Mouse (Mus musculus): ENCODE measurements around the gene Epb41l2. TPM values are rescaled to one million over a fixed set of nuclear protein-coding genes. Genes with fewer than 3 reads are reported as not detected.

Epb41l2 gene
- total RNA-seq, 2 experiments from 2014 or later, result 19.1 to 28.2 TPM

GRCm38 (mm10) chr10:25432938-25433337 is 73.3 kb downstream of the Epb41l2 start:
- no peak for ATAC-seq (replicated peaks; ENCODE audit: poor library complexity)

- ATAC-seq (replicated peaks; ENCODE audit: poor library complexity), result 0 out of 2 replicates have a peak, but pooled peaks have one; percentile 21
Measured at GRCm38 (mm10) chr10:25433524-25433923, 73.9 kb downstream of the Epb41l2 start.

- ATAC-seq (replicated peaks; ENCODE audit: poor library complexity), result peak; percentile 57
Measured at GRCm38 (mm10) chr10:25434358-25435044, 74.9 kb downstream of the Epb41l2 start.

- ATAC-seq (replicated peaks; ENCODE audit: poor library complexity), result no peak
Measured at GRCm38 (mm10) chr10:25436703-25437401, 77.3 kb downstream of the Epb41l2 start.

- no peak for ATAC-seq (replicated peaks; ENCODE audit: poor library complexity)
Measured at GRCm38 (mm10) chr10:25437586-25438298, 78.1 kb downstream of the Epb41l2 start.

GRCm38 (mm10) chr10:25438299-25438680 is 78.7 kb downstream of the Epb41l2 start:
- ATAC-seq (replicated peaks; ENCODE audit: poor library complexity), result 0 out of 2 replicates have a peak, but pooled peaks have one; percentile 21

- ATAC-seq (replicated peaks; ENCODE audit: poor library complexity), result no peak
Measured at GRCm38 (mm10) chr10:25439163-25439562, 79.6 kb downstream of the Epb41l2 start.

- ATAC-seq (replicated peaks; ENCODE audit: poor library complexity), result no peak
Measured at GRCm38 (mm10) chr10:25439856-25440255, 80.3 kb downstream of the Epb41l2 start.

- ATAC-seq (replicated peaks; ENCODE audit: poor library complexity), result no peak
Measured at GRCm38 (mm10) chr10:25441405-25441804, 81.8 kb downstream of the Epb41l2 start.

GRCm38 (mm10) chr10:25443626-25444025 is 84.0 kb downstream of the Epb41l2 start:
- ATAC-seq (replicated peaks; ENCODE audit: poor library complexity), result no peak

- ATAC-seq (replicated peaks; ENCODE audit: poor library complexity), result no peak
Measured at GRCm38 (mm10) chr10:25444198-25444783, 84.7 kb downstream of the Epb41l2 start.

GRCm38 (mm10) chr10:25446953-25447525 is 87.4 kb downstream of the Epb41l2 start:
- ATAC-seq (replicated peaks; ENCODE audit: poor library complexity), result peak; percentile 46; the same call in 1 of the 2 replicates

- ATAC-seq (replicated peaks; ENCODE audit: poor library complexity), result no peak
Measured at GRCm38 (mm10) chr10:25448676-25449075, 89.1 kb downstream of the Epb41l2 start.

- peak; percentile 55; the same call in 1 of the 2 replicates for ATAC-seq (replicated peaks; ENCODE audit: poor library complexity)
Measured at GRCm38 (mm10) chr10:25449312-25450020, 89.9 kb downstream of the Epb41l2 start.

GRCm38 (mm10) chr10:25453150-25453549 is 93.6 kb downstream of the Epb41l2 start:
- no peak for ATAC-seq (replicated peaks; ENCODE audit: poor library complexity)

- no peak for ATAC-seq (replicated peaks; ENCODE audit: poor library complexity)
Measured at GRCm38 (mm10) chr10:25453772-25454171, 94.2 kb downstream of the Epb41l2 start.

- peak; percentile 29; the same call in 1 of the 2 replicates for ATAC-seq (replicated peaks; ENCODE audit: poor library complexity)
Measured at GRCm38 (mm10) chr10:25457118-25457517, 97.5 kb downstream of the Epb41l2 start.

GRCm38 (mm10) chr10:25457996-25458395 is 98.4 kb downstream of the Epb41l2 start:
- ATAC-seq (replicated peaks; ENCODE audit: poor library complexity), result no peak

GRCm38 (mm10) chr10:25461832-25462231 is 102.2 kb downstream of the Epb41l2 start:
- no peak for ATAC-seq (replicated peaks; ENCODE audit: poor library complexity)

- ATAC-seq (replicated peaks; ENCODE audit: poor library complexity), result no peak
Measured at GRCm38 (mm10) chr10:25462669-25463068, 103.1 kb downstream of the Epb41l2 start.

Data from megakaryocyte progenitor cell, adult 5-6 weeks (primary cell).